Comparison of ENCODE assay signal across 35 mouse cellular contexts in genomic region chr11:111932052-111932451, GRCm38 (mm10).
"Had no signal": no experiment of that assay in that cellular context is flagged by ENCODE, and none has a peak within 500 bp of the region (broad histone marks: within the 10 kb centered on the region; RNA-seq: fewer than 3 reads in every experiment).

No protein-coding gene starts in this region.

- H3K27me3 ChIP-seq: heart, embryonic 12.5 days; heart, embryonic 13.5 days; heart, embryonic 15.5 days; hindbrain, embryonic 12.5 days; hindbrain, embryonic 13.5 days; hindbrain, embryonic 15.5 days; intestine, embryonic 15.5 days; kidney, embryonic 15.5 days had no signal

- ATAC-seq: hindbrain, embryonic 16.5 days; hindbrain, postnatal 0 days; inflammation-experienced regulatory T-cells, adult 6 months; intestine, embryonic 15.5 days; intestine, embryonic 16.5 days; intestine, postnatal 0 days had no signal

- H3K4me2 ChIP-seq: heart, embryonic 11.5 days; heart, embryonic 12.5 days; heart, embryonic 13.5 days; heart, embryonic 15.5 days; hindbrain, embryonic 12.5 days; hindbrain, embryonic 13.5 days; hindbrain, embryonic 14.5 days; hindbrain, embryonic 15.5 days; intestine, embryonic 15.5 days; kidney, embryonic 15.5 days had no signal

- H3K9ac ChIP-seq: heart, embryonic 12.5 days; heart, embryonic 13.5 days; heart, embryonic 15.5 days; hindbrain, embryonic 12.5 days; hindbrain, embryonic 13.5 days; hindbrain, embryonic 14.5 days; hindbrain, embryonic 15.5 days; intestine, embryonic 15.5 days; kidney, embryonic 15.5 days had no signal

- H3K27ac ChIP-seq: heart, adult 2 months; heart, embryonic 10.5 days; heart, embryonic 13.5 days; heart, embryonic 15.5 days; hindbrain, embryonic 10.5 days; hindbrain, embryonic 12.5 days; hindbrain, embryonic 13.5 days; hindbrain, embryonic 14.5 days; hindbrain, embryonic 15.5 days; hindbrain, postnatal 0 days; intestine, embryonic 15.5 days; kidney, embryonic 15.5 days; kidney, postnatal 0 days; layer of hippocampus, adult 2 months had no signal

- DNase-seq: heart, adult 2 months; heart, postnatal 10 days; heart, postnatal 14 days; heart, postnatal 36 days; heart, postnatal 4 days; kidney, adult 11 months; kidney, adult 18-20 months; kidney, adult 2 months; kidney, adult 8-10 months; kidney, adult 9 months; kidney, postnatal 10 days; kidney, postnatal 14 days; kidney, postnatal 25 days; kidney, postnatal 36 days; kidney, postnatal 4 days; layer of hippocampus, adult 9-11 months had no signal

- H3K4me3 ChIP-seq: heart, adult 2 months; heart, embryonic 10.5 days; heart, embryonic 12.5 days; heart, embryonic 13.5 days; heart, embryonic 15.5 days; hindbrain, embryonic 10.5 days; hindbrain, embryonic 12.5 days; hindbrain, embryonic 13.5 days; hindbrain, embryonic 15.5 days; intestine, embryonic 15.5 days; kidney, embryonic 15.5 days; layer of hippocampus, adult 2 months had no signal

- H3K9me3 ChIP-seq: heart, embryonic 10.5 days; heart, embryonic 12.5 days; heart, embryonic 13.5 days; heart, embryonic 15.5 days; hindbrain, embryonic 10.5 days; hindbrain, embryonic 12.5 days; hindbrain, embryonic 13.5 days; hindbrain, embryonic 15.5 days; intestine, embryonic 15.5 days; kidney, embryonic 15.5 days had no signal

- H3K36me3 ChIP-seq: heart, embryonic 10.5 days; heart, embryonic 12.5 days; heart, embryonic 13.5 days; heart, embryonic 15.5 days; hindbrain, embryonic 10.5 days; hindbrain, embryonic 12.5 days; hindbrain, embryonic 13.5 days; hindbrain, embryonic 15.5 days; intestine, embryonic 15.5 days; kidney, embryonic 15.5 days had no signal

- H3K4me1 ChIP-seq: heart, embryonic 10.5 days; heart, embryonic 12.5 days; heart, embryonic 13.5 days; heart, embryonic 15.5 days; intestine, embryonic 15.5 days; kidney, embryonic 15.5 days had no signal
